In the genomic region with DNA sequence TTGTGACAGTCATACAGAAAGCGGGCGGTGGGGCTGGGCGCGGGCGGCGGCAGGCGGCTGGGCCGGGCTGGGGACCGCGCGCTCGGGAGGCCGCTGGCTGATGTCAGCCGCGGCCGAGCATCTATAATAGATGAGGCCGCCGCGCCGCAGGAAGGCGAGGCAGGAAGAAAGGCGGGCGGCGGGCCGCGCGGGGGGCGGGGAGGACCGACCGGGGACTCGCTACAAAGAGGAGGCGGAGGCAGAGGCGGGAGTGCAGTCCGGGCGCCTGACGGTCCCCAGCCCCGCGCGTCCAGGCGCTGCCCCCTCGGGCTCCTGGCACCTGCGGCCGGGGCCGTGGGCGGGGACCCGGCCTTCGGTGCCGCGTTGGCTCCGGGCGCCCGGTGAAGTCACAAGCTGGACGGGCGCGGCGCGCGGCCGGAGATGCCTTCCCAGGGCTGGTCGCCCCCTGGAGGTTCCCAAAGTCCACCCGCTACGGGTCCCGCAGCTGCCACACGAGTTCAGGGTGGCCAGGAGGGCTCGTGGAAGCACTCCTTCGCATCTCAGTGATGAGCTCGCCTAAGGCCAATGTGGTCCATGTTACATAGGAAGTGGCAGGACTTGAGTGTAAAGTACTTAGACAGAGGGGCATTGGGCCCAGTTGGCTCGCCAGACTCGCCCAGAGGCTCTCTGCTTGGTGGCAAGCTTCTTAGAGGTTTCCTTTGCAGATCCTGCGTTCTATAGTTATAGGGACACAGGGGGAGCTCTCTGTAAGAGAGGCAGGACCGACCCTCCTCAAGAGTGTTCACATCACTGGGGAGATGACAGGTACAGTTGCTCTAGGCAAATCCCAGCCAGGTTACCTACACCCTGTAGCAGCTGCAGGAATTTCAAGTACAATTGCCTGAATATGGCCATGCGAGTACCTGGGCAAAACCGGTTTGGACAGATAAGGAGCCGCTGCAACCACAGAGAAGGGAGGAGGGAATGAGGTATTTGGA, we compare ENCODE assay signal across 8 mouse cellular contexts. TPM values are rescaled to one million over a fixed set of nuclear protein-coding genes. Genes with fewer than 3 reads are reported as not detected.
DNase-seq lines count a peak whose midpoint lies in the region; ATAC-seq and TF ChIP-seq lines count a peak whose summit lies in the region.

Gene Coro2b (minus strand): TSS at position 390 of the 977 bp plus-strand sequence.

- TF ChIP-seq CTCF in hindbrain, postnatal 0 days (IDR thresholded peaks at IDR 0.05; ENCODE audit: low read depth) = peak; percentile 44

- 1% methylated on average over 57 of the region's 74 CpGs for WGBS in hindbrain, postnatal 0 days

- ATAC-seq in cerebellum, adult (ENCODE audit: insufficient number of reproducible peaks, low FRiP score, low TSS enrichment) = no peak
- ATAC-seq in hindbrain, postnatal 0 days = peak; percentile 13
- 0 out of 2 replicates have a peak, but pooled peaks have one; percentile 11 for ATAC-seq in megakaryocyte progenitor cell, adult 5-6 weeks (replicated peaks; ENCODE audit: poor library complexity)

- peak within 1 kb of the TSS; percentile 58 for H3K4me3 ChIP-seq in hindbrain, postnatal 0 days (ENCODE audit: low read length)

- peaks cover 60% of the 10 kb centered on the region for H3K4me1 ChIP-seq in hindbrain, postnatal 0 days (ENCODE audit: insufficient read depth, low read length)

- H3K36me3 ChIP-seq in hindbrain, postnatal 0 days (ENCODE audit: insufficient read depth, low read length) = no peaks in the 10 kb centered on the region

- no peaks in the 10 kb centered on the region for H3K27me3 ChIP-seq in hindbrain, postnatal 0 days (ENCODE audit: insufficient read depth, low read length)

- intact Hi-C loops in left cerebral cortex, postnatal 10 days (cut with DNase I) = loop anchor here (5.0 kb wide), 1 partner anchor 65 kb away; no protein-coding TSS in a partner anchor

- peak within 1 kb of the TSS; percentile 81 for H3K9ac ChIP-seq in hindbrain, postnatal 0 days (replicated peaks; ENCODE audit: low read length)

- peak within 1 kb of the TSS; percentile 95 for H3K27ac ChIP-seq in hindbrain, postnatal 0 days

- no peaks in the 10 kb centered on the region for H3K9me3 ChIP-seq in hindbrain, postnatal 0 days (ENCODE audit: low read length)

- peak within 1 kb of the TSS; percentile 93 for H3K4me2 ChIP-seq in hindbrain, postnatal 0 days (ENCODE audit: low read depth, low read length)

- DNase-seq in cerebellum, adult 11 months = peak; percentile 79
- DNase-seq in cerebellum, postnatal 4 days (ENCODE audit: low spot score in 2 of 2) = peak; percentile 41 to 62
- peak; percentile 82 for DNase-seq in gastrocnemius, postnatal 25 days
- DNase-seq in hindbrain, postnatal 0 days (ENCODE audit: low spot score) = peak; percentile 81
- peak in 1 of 2 experiments; percentile 91 for DNase-seq in left cerebral cortex, postnatal 10 days (ENCODE audit: extremely low spot score in 1 of 2, low spot score in 2 of 2)
- DNase-seq in spleen, postnatal 14 days (ENCODE audit: low spot score in 2 of 2) = peak; percentile 24 to 25

RNA-seq across cellular contexts. Expression of gene Coro2b, which starts in this region (rescaled TPM):
- 1 to 10 TPM; 5.1 to 6.5 TPM for total RNA-seq in gastrocnemius, postnatal 25 days (2021)
- total RNA-seq in hindbrain, postnatal 0 days (2014; rRNA removed) = 42.6 and 47.2 TPM in 2 replicates
- 24.7 and 25.0 TPM in 2 replicates for polyA plus RNA-seq in hindbrain, postnatal 0 days (2015; fragmentation: Nextera tagmentation; extraction: Ambion mirVana)
- total RNA-seq in left cerebral cortex, postnatal 10 days (2021) = 100 to 1,000 TPM; 107 to 113 TPM
- 0.10 and 0.30 TPM in 2 replicates for total RNA-seq in megakaryocyte progenitor cell, adult 5-6 weeks (2015)
- not detected in 2 replicates for total RNA-seq in megakaryocyte progenitor cell, adult 5-6 weeks (2017)

Comparison
In these comparisons a context has a peak if more than half of its experiments do, and no peak if none do; other contexts are left out.
1. RNA of gene Coro2b (total RNA-seq): 107 to 113 TPM in left cerebral cortex, postnatal 10 days, 42.6 to 47.2 TPM in hindbrain, postnatal 0 days and 5.1 to 6.5 TPM in gastrocnemius, postnatal 25 days; 0.10 to 0.30 TPM in megakaryocyte progenitor cell, adult 5-6 weeks; every median in the first group is over 4 times any median in the second.
2. Peak in ATAC-seq in megakaryocyte progenitor cell, adult 5-6 weeks; RNA of the gene not detected or under 1 TPM.